Mouse (Mus musculus) forebrain, postnatal 0 days (tissue): ENCODE measurements around the gene Shf. TPM values are rescaled to one million over a fixed set of nuclear protein-coding genes. Genes with fewer than 3 reads are reported as not detected.

Experiments used
- ATAC-seq: fragments of 200-750 bp; cut with Nextera tagmentation; 2 replicates; pipeline ENCODE4 v1.8.0; 2017; ENCODE audit warnings: mild to moderate bottlenecking, moderate library complexity
- DNase-seq: peaks from one replicate; pipeline ENCODE4 v3.0.0-alpha.2; 2015
- H3K27ac ChIP-seq: fragments of 300-500 bp; sonication (generic); 2 replicates; pipeline ENCODE4 v1.5.1; 2014; ENCODE audit warnings: low read depth, mild to moderate bottlenecking, antibody characterized with exemption, low read length, moderate library complexity, mixed read lengths
- H3K27me3 ChIP-seq: fragments of 300-500 bp; sonication (generic); 2 replicates; pipeline ENCODE4 v1.6.1; 2014; ENCODE audit warnings: mild to moderate bottlenecking, low read length, mixed read lengths; ENCODE audit not compliant: insufficient read depth
- H3K36me3 ChIP-seq: fragments of 300-500 bp; sonication (generic); 2 replicates; pipeline ENCODE4 v1.6.1; 2014; ENCODE audit warnings: mild to moderate bottlenecking, moderate library complexity; ENCODE audit not compliant: insufficient read depth
- H3K4me1 ChIP-seq: fragments of 300-500 bp; sonication (generic); 2 replicates; pipeline ENCODE4 v1.6.1; 2014; ENCODE audit warnings: antibody characterized with exemption; ENCODE audit not compliant: insufficient read depth
- H3K4me2 ChIP-seq: fragments of 300-500 bp; sonication (generic); 2 replicates; pipeline ENCODE4 v1.6.1; 2014; ENCODE audit warnings: low read depth, mild to moderate bottlenecking, moderate library complexity
- H3K4me3 ChIP-seq: fragments of 300-500 bp; sonication (generic); 2 replicates; pipeline ENCODE4 v1.5.1; 2014; ENCODE audit warnings: low read depth, low read length, mixed read lengths
- H3K9ac ChIP-seq: fragments of 300-500 bp; sonication (generic); 2 replicates; pipeline ENCODE4 v1.6.1; 2014; ENCODE audit warnings: mild to moderate bottlenecking
- H3K9me3 ChIP-seq: fragments of 300-500 bp; sonication (generic); 2 replicates; pipeline ENCODE4 v1.6.1; 2016; ENCODE audit warnings: low read length
- CTCF ChIP-seq: sonication (generic); IDR thresholded peaks from 2 replicates; pipeline ENCODE4 v1.5.1; 2016; ENCODE audit warnings: antibody characterized with exemption, control low read depth, low read depth
- WGBS: fragments of 180-500 bp; shearing (Covaris S2); extraction: QIAGEN DNeasy Blood & Tissue Kit; methylation state at CpG from one replicate; pipeline ENCODE4 v1.1.7; 2014; 5-methylcytosine and 5-hydroxymethylcytosine counted together
- polyA plus RNA-seq: library from polyadenylated mRNA; unstranded; fragments of >200 nt; fragmentation: Nextera tagmentation; extraction: Ambion mirVana; gene quantifications from 2 replicates; pipeline ENCODE4 v1.2.1, GENCODE M21; 2015
- total RNA-seq: library from RNA; depleted of rRNA; stranded (reverse); fragments of >200 nt; gene quantifications from 2 replicates; pipeline ENCODE4 v1.2.3, GENCODE M21; 2014

Gene Shf
- total and polyA plus RNA-seq, 2 experiments from 2014 or later = 6.7 to 69.3 TPM

DNA sequence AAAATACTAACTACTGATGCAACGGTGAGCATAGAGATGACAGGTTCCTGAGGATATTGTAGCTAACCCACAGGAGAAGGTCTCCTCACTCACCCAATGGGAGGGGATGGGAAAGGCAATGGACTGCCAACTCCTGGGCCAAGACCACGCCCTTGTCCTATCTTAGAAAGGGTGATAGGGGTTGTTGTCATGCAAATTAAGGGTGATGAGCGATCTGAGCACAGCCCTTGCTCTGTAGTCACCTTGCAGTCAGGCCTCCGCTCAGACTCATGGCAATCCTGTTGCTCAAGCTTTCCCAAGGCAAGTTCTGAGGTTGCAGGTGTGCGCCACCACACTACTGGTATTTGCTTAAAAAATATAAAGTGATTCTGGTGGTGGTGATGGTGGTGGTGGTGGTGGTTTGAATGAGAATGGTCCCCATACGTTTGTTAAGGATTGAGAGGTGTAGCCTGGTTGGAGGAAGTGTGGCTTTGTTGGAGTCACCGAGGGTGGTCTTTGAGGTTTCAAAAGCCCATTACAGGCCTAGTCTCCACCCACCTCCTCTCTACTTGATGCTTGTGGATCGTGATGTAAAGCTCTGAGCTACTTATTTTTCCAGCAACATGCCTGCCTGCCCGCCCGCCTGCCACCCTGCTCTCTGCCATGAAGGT, 1.3 kb upstream of the Shf start:
- Histone ChIP-seq H3K27ac (no peak overlapping the region), H3K4me1 (peaks cover 24% of the 10 kb centered on the region), H3K9me3 (no peaks in the 10 kb centered on the region), H3K36me3 (no peaks in the 10 kb centered on the region), H3K9ac (no peak overlapping the region), H3K27me3 (no peaks in the 10 kb centered on the region), H3K4me3 (0 out of 2 replicates have a peak overlapping the region, but pooled peaks have one; percentile 94), H3K4me2 (no peak overlapping the region)
- ATAC-seq (no peak), DNase-seq (no peak)
- no peak for TF ChIP-seq CTCF
- WGBS = 34% methylated on average over 10 of the region's 10 CpGs

DNA sequence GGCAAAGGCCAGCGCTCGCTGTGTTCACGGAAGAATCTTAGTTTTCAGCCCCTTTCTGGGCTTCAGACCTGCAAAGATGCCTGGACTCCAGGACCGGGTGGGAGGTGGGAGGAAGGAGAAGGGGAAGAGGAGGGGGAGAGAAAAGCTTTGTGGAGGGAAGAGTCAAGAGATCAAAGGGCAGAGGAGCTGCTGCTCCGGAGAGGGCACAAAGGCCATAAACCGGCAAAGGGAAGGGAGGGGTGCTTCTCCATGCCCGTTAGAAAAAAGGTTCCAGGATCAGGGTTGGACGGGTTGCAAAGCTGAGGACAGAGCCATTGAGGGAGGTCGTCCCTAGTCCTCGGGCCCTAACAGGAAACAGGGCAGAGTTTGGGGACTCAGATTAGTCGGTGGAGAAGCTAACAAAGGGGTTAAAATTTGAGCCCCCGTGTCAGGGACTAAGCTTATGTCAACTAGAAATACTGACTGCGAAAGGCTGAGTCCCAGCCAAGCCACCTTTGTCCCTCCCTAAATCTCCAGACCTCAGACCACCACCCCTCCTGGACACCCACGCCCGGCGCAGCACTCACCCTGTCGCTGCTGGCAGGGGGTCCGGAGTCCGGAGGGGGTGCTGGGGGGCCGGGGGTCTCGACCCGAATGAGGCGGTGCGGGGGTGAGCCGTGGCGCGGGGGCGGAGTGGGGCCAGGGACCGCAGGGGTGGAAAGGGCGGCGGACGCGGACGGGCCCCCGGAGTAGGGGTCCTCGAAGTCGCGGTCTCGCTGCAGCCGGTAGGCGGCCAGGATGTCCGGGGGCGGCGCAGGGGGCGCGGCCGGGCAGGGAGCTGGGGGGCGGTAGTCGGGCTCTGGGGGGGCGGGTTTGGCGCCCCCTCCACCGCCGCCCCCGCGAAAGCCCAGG, 636 bp downstream of the Shf start:
- DNase-seq = peak; percentile 30
- 1% methylated on average over 38 of the region's 55 CpGs for WGBS
- Histone ChIP-seq H3K27me3 (no peaks in the 10 kb centered on the region), H3K4me1 (peaks cover 20% of the 10 kb centered on the region), H3K9ac (peak overlapping the region; percentile 82), H3K27ac (peak overlapping the region; percentile 54), H3K4me2 (peak overlapping the region; percentile 88), H3K9me3 (no peaks in the 10 kb centered on the region), H3K4me3 (peak overlapping the region; percentile 94), H3K36me3 (peaks cover 7% of the 10 kb centered on the region; the same call in 1 of the 2 replicates)
- peak; percentile 52 for ATAC-seq
- TF ChIP-seq CTCF = peak; percentile 28

DNA sequence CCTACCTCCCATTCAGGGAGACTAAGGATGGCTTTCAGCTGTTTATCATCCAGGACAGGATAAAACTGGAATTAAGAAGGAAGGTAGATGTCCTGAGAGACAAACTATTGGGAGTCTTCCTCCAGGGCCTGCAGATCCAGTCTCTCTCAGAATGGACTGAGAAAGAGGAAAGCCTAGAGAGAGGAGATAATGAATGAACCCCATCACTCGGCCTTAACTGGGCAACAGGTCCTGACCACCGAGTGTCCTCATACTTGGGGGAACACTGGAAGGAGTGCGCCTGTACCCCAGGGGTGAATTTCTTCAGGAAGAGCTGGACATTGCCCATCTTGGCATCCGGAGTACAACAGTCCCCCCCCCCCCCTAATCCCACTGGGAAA, 1.3 kb downstream of the Shf start:
- Histone ChIP-seq H3K4me1 (peaks cover 20% of the 10 kb centered on the region), H3K27ac (no peak overlapping the region), H3K9me3 (no peaks in the 10 kb centered on the region), H3K27me3 (no peaks in the 10 kb centered on the region), H3K9ac (peak overlapping the region; percentile 82), H3K4me2 (peak overlapping the region; percentile 88), H3K4me3 (peak overlapping the region; percentile 94), H3K36me3 (peaks cover 7% of the 10 kb centered on the region; the same call in 1 of the 2 replicates)
- DNase-seq = no peak
- no peak for ATAC-seq
- WGBS = 16% methylated on average over 4 of the region's 4 CpGs
- no peak for TF ChIP-seq CTCF

- peak overlapping the region; percentile 94 for H3K4me3 ChIP-seq
- 54% methylated on average over 4 of the region's 4 CpGs for WGBS
- peak overlapping the region; percentile 88 for H3K4me2 ChIP-seq
- peaks cover 7% of the 10 kb centered on the region; the same call in 1 of the 2 replicates for H3K36me3 ChIP-seq
- TF ChIP-seq CTCF = no peak
- no peak overlapping the region for H3K27ac ChIP-seq
- H3K27me3 ChIP-seq = no peaks in the 10 kb centered on the region
- H3K9me3 ChIP-seq = no peaks in the 10 kb centered on the region
- H3K4me1 ChIP-seq = peaks cover 20% of the 10 kb centered on the region
- H3K9ac ChIP-seq = peak overlapping the region; percentile 82
- DNase-seq = no peak
- ATAC-seq = no peak
Measured at GRCm38 (mm10) chr2:122367181-122367580, 1.8 kb downstream of the Shf start.

GRCm38 (mm10) chr2:122366706-122367105, 2.3 kb downstream of the Shf start:
- Histone ChIP-seq H3K9me3 (no peaks in the 10 kb centered on the region), H3K27ac (no peak overlapping the region), H3K4me2 (peak overlapping the region; percentile 88), H3K27me3 (no peaks in the 10 kb centered on the region), H3K4me3 (no peak overlapping the region), H3K36me3 (peaks cover 7% of the 10 kb centered on the region; the same call in 1 of the 2 replicates), H3K9ac (no peak overlapping the region), H3K4me1 (peaks cover 20% of the 10 kb centered on the region)
- DNase-seq (no peak), ATAC-seq (no peak)
- TF ChIP-seq CTCF = no peak
- 33% methylated on average over 5 of the region's 5 CpGs for WGBS

- Histone ChIP-seq H3K27ac (no peak overlapping the region), H3K4me1 (peaks cover 20% of the 10 kb centered on the region), H3K27me3 (no peaks in the 10 kb centered on the region), H3K4me3 (no peak overlapping the region), H3K9ac (no peak overlapping the region), H3K9me3 (no peaks in the 10 kb centered on the region), H3K36me3 (peaks cover 7% of the 10 kb centered on the region; the same call in 1 of the 2 replicates), H3K4me2 (peak overlapping the region; percentile 88; the same call in 1 of the 2 replicates)
- WGBS = 41% methylated on average over 3 of the region's 3 CpGs
- ATAC-seq (no peak), DNase-seq (no peak)
- no peak for TF ChIP-seq CTCF
Measured at GRCm38 (mm10) chr2:122366039-122366438, 2.9 kb downstream of the Shf start.
